Comparison of ENCODE assay signal across 15 mouse cellular contexts in the genomic region with DNA sequence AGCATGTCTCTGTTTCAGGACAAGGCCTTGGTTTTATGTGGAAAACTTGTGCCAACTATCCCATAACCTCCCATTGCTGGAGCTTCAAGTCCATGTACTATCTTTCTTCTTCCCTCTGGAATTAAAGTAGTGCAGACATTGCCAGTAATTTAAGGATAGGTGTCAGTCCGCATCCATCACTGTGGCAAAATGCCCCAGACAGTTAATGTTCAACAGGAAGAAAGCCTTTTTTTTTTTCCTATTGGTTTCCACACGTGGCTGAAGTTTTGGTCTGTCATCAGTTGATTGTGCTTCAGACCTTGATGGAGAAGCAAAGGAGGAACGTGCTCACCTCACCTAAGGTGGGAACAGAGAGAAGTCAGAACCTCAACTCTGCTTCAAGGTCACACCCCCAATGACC.
"Had no signal": no experiment of that assay in that cellular context is flagged by ENCODE, and none has a peak within 500 bp of the region (broad histone marks: within the 10 kb centered on the region; RNA-seq: fewer than 3 reads in every experiment).

No protein-coding gene starts in this region.

- H3K4me3 ChIP-seq: neural tube, embryonic 13.5 days; neural tube, embryonic 15.5 days; stomach, embryonic 15.5 days had no signal

- H3K9me3 ChIP-seq: neural tube, embryonic 13.5 days; neural tube, embryonic 15.5 days; stomach, embryonic 15.5 days had no signal

- DNase-seq: right cerebral cortex, adult 18-20 months; right cerebral cortex, postnatal 14 days; right cerebral cortex, postnatal 25 days; right cerebral cortex, postnatal 4 days; spleen, adult 18-20 months; thymus, adult 18-20 months; thymus, adult 2 months; thymus, postnatal 14 days; thymus, postnatal 25 days; thymus, postnatal 36 days; thymus, postnatal 4 days had no signal

- H3K9ac ChIP-seq: neural tube, embryonic 13.5 days; neural tube, embryonic 15.5 days; stomach, embryonic 15.5 days had no signal

- H3K36me3 ChIP-seq: neural tube, embryonic 13.5 days; neural tube, embryonic 15.5 days; stomach, embryonic 15.5 days had no signal

- H3K27ac ChIP-seq: neural tube, embryonic 13.5 days; neural tube, embryonic 15.5 days; stomach, embryonic 15.5 days; stomach, postnatal 0 days had no signal

- H3K4me2 ChIP-seq: neural tube, embryonic 13.5 days; neural tube, embryonic 15.5 days; stomach, embryonic 15.5 days had no signal

- H3K27me3 ChIP-seq: neural tube, embryonic 13.5 days; neural tube, embryonic 15.5 days; stomach, embryonic 15.5 days had no signal

- H3K4me1 ChIP-seq: neural tube, embryonic 13.5 days; neural tube, embryonic 15.5 days; stomach, embryonic 15.5 days had no signal
